Mouse (Mus musculus): Measurements from ENCODE around the gene Zfp423.

GRCm38 (mm10) chr8:87956001-87956400 lies 3.4 kb downstream of the Zfp423 start:
- TF ChIP-seq CTCF (IDR thresholded peaks at IDR 0.05; ENCODE audit: insufficient read depth, low read depth, low read length) (no peak), POLR2A (IDR thresholded peaks at IDR 0.05; ENCODE audit: insufficient read depth, low read depth, low read length) (no peak)
